Mouse (Mus musculus): ENCODE measurements around the gene Myo18b. TPM values are rescaled to one million over a fixed set of nuclear protein-coding genes. Genes with fewer than 3 reads are reported as not detected.

The Myo18b gene
- polyA plus RNA-seq, 1 experiment from 2014 or later, result 2.0 TPM

DNA sequence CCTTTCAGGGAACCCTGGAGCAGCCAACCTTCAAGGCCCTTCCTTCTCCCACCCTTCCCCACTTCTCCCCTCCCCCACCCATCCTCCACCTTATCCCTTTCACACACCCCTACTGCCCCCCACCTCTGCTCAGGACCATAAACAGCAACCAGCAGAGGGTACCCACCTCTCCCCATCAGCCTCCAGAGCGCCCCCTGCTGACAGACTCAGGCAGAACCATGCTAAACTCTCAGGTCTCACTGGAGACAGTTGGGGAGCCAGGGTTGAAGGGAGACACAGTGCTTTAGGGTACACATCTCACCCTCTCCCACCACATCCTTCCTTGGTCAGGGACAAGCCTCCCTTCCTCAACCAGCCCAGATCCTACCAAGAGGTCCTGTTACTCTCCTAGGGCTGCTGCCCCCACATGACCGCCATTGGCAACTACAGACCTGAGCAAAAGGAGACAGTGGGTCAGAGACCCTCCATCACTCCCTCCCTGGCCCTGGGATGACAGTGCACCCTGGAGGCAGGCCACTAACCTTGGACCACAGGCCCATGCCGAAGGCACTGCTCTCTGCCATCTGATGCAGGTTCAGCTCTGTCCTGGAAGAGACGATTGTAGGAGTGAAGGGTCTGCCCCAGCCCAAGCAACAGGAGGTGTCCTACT lies 31.3 kb downstream of the Myo18b start:
- no peak overlapping the region for H3K4me2 ChIP-seq (ENCODE audit: low read length)
- no peak overlapping the region for H3K27ac ChIP-seq (ENCODE audit: low read length)
- WGBS, result 38% methylated on average over 4 of the region's 4 CpGs
- H3K4me1 ChIP-seq (ENCODE audit: control insufficient read depth, insufficient read depth, low read length), result peaks cover under 1% of the 10 kb centered on the region; the same call in 1 of the 2 replicates
- H3K9me3 ChIP-seq (replicated peaks; ENCODE audit: control insufficient read depth, low read length, poor library complexity, severe bottlenecking), result no peaks in the 10 kb centered on the region
- H3K9ac ChIP-seq (ENCODE audit: low read depth, low read length), result no peak overlapping the region
- H3K27me3 ChIP-seq (ENCODE audit: control insufficient read depth, insufficient read depth, low read depth, low read length), result no peaks in the 10 kb centered on the region
- no peak overlapping the region for H3K4me3 ChIP-seq (ENCODE audit: low read depth, low read length)
- ATAC-seq, result no peak
- no peaks in the 10 kb centered on the region for H3K36me3 ChIP-seq (ENCODE audit: control insufficient read depth, insufficient read depth, low read length)

DNA sequence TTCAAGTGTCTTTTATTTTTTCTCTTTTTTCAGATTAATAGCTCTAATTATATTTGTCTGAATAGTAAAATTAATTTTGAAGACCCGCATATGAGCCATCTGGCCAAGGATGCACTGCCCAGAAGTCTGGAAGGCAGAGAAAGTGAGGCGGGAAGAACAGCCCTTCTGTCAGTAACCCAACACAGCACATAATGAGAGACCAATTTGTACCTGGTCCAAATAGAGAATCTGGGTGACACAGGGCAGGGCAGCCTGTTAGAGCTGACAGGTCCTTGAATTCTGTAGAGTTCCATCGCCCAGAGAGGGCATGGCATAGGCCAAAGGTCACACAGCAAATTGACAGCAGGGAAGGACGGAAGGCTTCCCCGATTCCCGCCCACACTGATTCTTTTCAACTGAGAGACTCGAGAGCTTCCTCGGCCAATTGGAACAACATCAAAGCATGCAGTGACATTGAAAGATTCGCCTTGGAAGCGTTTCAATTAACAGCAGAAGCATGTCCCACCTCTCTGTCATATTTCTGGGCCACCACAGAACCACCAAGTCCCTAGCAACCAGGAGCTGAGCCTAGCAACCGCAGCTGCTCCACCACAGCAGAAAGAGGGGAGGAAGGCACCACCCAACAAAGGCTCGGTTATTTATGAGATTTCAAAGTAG lies 36.7 kb downstream of the Myo18b start:
- H3K4me2 ChIP-seq (ENCODE audit: low read length), result no peak overlapping the region
- H3K27ac ChIP-seq (ENCODE audit: low read length), result peak overlapping the region; percentile 77
- H3K4me3 ChIP-seq (ENCODE audit: low read depth, low read length), result no peak overlapping the region
- H3K4me1 ChIP-seq (ENCODE audit: control insufficient read depth, insufficient read depth, low read length), result peaks cover 10% of the 10 kb centered on the region
- no peaks in the 10 kb centered on the region for H3K36me3 ChIP-seq (ENCODE audit: control insufficient read depth, insufficient read depth, low read length)
- peak; percentile 75 for ATAC-seq
- no peak overlapping the region; the same call in 1 of the 2 replicates for H3K9ac ChIP-seq (ENCODE audit: low read depth, low read length)
- H3K27me3 ChIP-seq (ENCODE audit: control insufficient read depth, insufficient read depth, low read depth, low read length), result no peaks in the 10 kb centered on the region
- H3K9me3 ChIP-seq (replicated peaks; ENCODE audit: control insufficient read depth, low read length, poor library complexity, severe bottlenecking), result no peaks in the 10 kb centered on the region
- 21% methylated on average over 12 of the region's 12 CpGs for WGBS

DNA sequence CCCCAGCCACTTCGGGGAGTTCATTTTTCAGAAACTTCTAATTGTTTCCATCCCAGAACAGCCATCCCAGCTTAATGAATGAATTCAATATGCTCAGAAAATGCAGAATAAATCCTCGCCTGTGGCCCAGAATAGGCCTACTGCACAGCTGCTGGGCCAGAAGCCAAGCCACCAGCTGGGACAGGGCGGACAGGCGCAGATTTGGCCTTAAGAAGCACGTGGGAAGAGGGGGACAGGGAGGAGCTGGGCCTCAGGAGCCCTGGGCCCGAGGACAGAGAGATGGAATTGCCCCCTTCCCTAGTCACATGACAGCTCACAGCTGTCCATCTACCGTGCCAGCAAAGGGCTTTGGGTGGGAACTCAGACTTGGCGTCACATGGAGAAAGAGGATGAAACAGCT lies 43.0 kb downstream of the Myo18b start:
- H3K9me3 ChIP-seq (replicated peaks; ENCODE audit: control insufficient read depth, low read length, poor library complexity, severe bottlenecking), result no peaks in the 10 kb centered on the region
- no peak overlapping the region for H3K4me3 ChIP-seq (ENCODE audit: low read depth, low read length)
- H3K36me3 ChIP-seq (ENCODE audit: control insufficient read depth, insufficient read depth, low read length), result no peaks in the 10 kb centered on the region
- H3K27me3 ChIP-seq (ENCODE audit: control insufficient read depth, insufficient read depth, low read depth, low read length), result no peaks in the 10 kb centered on the region
- H3K4me1 ChIP-seq (ENCODE audit: control insufficient read depth, insufficient read depth, low read length), result peaks cover 32% of the 10 kb centered on the region
- peak; percentile 40; the same call in 1 of the 2 replicates for ATAC-seq
- no peak overlapping the region for H3K9ac ChIP-seq (ENCODE audit: low read depth, low read length)
- H3K4me2 ChIP-seq (ENCODE audit: low read length), result no peak overlapping the region
- WGBS, result 12% methylated on average over 8 of the region's 8 CpGs
- H3K27ac ChIP-seq (ENCODE audit: low read length), result peak overlapping the region; percentile 25

DNA sequence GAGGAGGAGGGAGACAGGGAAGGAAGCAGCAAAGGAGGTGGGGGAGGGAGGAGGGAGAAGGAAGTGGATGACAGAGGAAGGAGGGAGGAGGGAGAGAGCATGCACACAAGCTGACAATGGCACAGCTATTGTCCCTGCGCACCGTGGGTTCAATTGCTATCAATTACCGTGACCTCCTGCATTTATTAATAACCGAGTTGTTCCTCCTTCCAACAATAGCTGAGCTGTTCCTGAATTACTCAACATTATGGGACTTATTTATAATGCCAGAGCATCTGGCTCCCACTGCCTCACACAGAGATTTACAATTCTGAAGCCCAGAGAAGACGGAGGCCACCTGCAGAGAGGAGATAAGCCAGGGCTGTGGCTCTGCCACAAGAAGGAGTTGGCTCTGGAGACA lies 44.8 kb downstream of the Myo18b start:
- Histone ChIP-seq H3K9ac (ENCODE audit: low read depth, low read length) (0 out of 2 replicates have a peak overlapping the region, but pooled peaks have one; percentile 30), H3K4me3 (ENCODE audit: low read depth, low read length) (no peak overlapping the region), H3K36me3 (ENCODE audit: control insufficient read depth, insufficient read depth, low read length) (no peaks in the 10 kb centered on the region), H3K27me3 (ENCODE audit: control insufficient read depth, insufficient read depth, low read depth, low read length) (no peaks in the 10 kb centered on the region), H3K4me1 (ENCODE audit: control insufficient read depth, insufficient read depth, low read length) (peaks cover 34% of the 10 kb centered on the region), H3K27ac (ENCODE audit: low read length) (peak overlapping the region; percentile 77), H3K9me3 (replicated peaks; ENCODE audit: control insufficient read depth, low read length, poor library complexity, severe bottlenecking) (no peaks in the 10 kb centered on the region), H3K4me2 (ENCODE audit: low read length) (no peak overlapping the region)
- WGBS, result 7% methylated on average over 5 of the region's 5 CpGs
- peak; percentile 30; the same call in 1 of the 2 replicates for ATAC-seq

DNA sequence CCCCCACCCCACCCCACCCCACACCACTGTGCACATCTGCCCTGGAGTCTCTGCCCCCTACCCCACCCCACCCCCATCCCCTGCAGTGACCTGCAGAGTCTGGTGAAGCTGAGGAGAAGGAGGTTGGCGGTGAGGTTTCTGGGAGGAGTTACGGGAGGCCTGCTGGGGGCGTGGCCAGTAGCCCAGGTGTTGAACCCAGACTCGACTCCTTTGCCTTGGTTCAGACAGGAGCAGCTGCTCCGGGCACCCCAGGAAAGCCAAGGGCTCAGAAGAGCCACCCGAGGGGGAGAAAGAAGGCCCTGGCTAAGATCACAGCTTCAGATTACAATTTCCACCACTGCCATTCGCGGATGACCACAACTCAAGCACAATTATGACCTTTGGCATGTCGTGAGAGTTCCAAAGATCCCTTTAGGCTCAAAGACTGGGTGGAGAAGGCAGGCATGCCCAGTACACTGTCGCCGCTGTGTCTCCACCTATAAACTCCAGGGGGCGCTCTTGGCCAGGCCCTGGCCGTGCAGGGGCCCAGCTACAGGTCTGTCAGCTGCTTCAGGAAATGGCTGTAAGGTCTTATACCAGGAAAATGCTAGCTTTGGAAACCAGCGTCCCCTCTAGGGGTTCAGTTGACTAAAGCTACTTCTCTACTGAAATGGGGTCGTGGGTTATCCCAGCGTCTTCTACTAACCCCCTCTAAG lies 47.4 kb downstream of the Myo18b start:
- no peaks in the 10 kb centered on the region for H3K27me3 ChIP-seq (ENCODE audit: control insufficient read depth, insufficient read depth, low read depth, low read length)
- no peak overlapping the region for H3K27ac ChIP-seq (ENCODE audit: low read length)
- no peak overlapping the region for H3K9ac ChIP-seq (ENCODE audit: low read depth, low read length)
- no peaks in the 10 kb centered on the region for H3K36me3 ChIP-seq (ENCODE audit: control insufficient read depth, insufficient read depth, low read length)
- no peaks in the 10 kb centered on the region for H3K9me3 ChIP-seq (replicated peaks; ENCODE audit: control insufficient read depth, low read length, poor library complexity, severe bottlenecking)
- H3K4me2 ChIP-seq (ENCODE audit: low read length), result peak overlapping the region; percentile 26
- 8% methylated on average over 16 of the region's 16 CpGs for WGBS
- no peak for ATAC-seq
- peaks cover 44% of the 10 kb centered on the region for H3K4me1 ChIP-seq (ENCODE audit: control insufficient read depth, insufficient read depth, low read length)
- H3K4me3 ChIP-seq (ENCODE audit: low read depth, low read length), result no peak overlapping the region

DNA sequence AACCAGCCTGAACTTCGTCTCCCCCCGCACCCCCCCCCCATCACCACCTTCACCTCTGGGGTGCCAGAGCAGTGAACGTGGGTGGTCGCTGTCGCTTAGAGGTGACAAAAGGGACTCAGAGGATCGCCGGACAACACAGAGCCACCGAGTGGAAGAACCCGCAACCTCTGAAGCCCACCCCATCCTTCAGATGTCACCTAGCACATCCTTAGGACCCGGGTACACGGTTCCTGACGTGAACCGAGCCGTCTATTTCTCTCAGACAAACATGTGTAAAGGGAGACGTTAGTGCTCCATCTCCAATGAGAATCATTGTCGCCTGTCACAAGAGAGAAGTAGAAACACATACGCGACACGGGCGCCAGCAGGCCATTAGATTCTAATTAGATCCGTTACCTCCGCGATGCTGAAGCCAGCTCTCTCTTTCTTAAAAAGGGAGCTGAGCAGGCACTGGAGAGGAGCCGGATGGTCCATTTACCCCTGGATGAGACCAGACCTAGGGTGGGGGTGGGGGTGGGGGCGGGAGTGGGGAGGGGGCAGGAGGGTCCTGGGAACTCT lies 48.1 kb downstream of the Myo18b start:
- Histone ChIP-seq H3K9me3 (replicated peaks; ENCODE audit: control insufficient read depth, low read length, poor library complexity, severe bottlenecking) (no peaks in the 10 kb centered on the region), H3K36me3 (ENCODE audit: control insufficient read depth, insufficient read depth, low read length) (no peaks in the 10 kb centered on the region), H3K27me3 (ENCODE audit: control insufficient read depth, insufficient read depth, low read depth, low read length) (no peaks in the 10 kb centered on the region), H3K4me3 (ENCODE audit: low read depth, low read length) (no peak overlapping the region), H3K4me2 (ENCODE audit: low read length) (peak overlapping the region; percentile 26), H3K9ac (ENCODE audit: low read depth, low read length) (0 out of 2 replicates have a peak overlapping the region, but pooled peaks have one; percentile 6), H3K4me1 (ENCODE audit: control insufficient read depth, insufficient read depth, low read length) (peaks cover 50% of the 10 kb centered on the region), H3K27ac (ENCODE audit: low read length) (0 out of 2 replicates have a peak overlapping the region, but pooled peaks have one; percentile 33)
- ATAC-seq, result no peak
- 7% methylated on average over 24 of the region's 25 CpGs for WGBS

DNA sequence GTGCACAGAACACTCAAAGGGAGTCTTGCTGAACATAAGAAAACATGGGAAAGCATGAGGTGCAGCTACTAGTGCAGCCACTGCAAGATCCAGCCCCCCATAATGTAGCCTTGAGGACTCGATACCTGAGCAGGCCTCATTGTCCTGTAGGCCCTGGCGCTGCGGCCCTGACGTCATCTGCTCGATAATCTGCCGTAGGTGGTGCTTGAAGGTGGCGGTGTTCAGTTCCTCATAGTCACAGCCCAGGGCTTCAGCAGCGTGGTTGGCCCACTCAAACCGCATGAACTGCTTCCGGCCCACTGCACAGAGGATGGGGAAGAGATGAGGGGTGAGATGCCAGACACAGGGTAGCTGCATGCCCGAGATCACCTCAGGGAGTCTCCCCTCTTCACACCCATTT lies 50.0 kb downstream of the Myo18b start:
- Histone ChIP-seq H3K4me3 (ENCODE audit: low read depth, low read length) (no peak overlapping the region), H3K9ac (ENCODE audit: low read depth, low read length) (no peak overlapping the region), H3K4me1 (ENCODE audit: control insufficient read depth, insufficient read depth, low read length) (peaks cover 49% of the 10 kb centered on the region), H3K36me3 (ENCODE audit: control insufficient read depth, insufficient read depth, low read length) (no peaks in the 10 kb centered on the region), H3K27ac (ENCODE audit: low read length) (no peak overlapping the region), H3K27me3 (ENCODE audit: control insufficient read depth, insufficient read depth, low read depth, low read length) (no peaks in the 10 kb centered on the region), H3K4me2 (ENCODE audit: low read length) (no peak overlapping the region), H3K9me3 (replicated peaks; ENCODE audit: control insufficient read depth, low read length, poor library complexity, severe bottlenecking) (no peaks in the 10 kb centered on the region)
- 87% methylated on average over 11 of the region's 11 CpGs for WGBS
- ATAC-seq, result no peak

DNA sequence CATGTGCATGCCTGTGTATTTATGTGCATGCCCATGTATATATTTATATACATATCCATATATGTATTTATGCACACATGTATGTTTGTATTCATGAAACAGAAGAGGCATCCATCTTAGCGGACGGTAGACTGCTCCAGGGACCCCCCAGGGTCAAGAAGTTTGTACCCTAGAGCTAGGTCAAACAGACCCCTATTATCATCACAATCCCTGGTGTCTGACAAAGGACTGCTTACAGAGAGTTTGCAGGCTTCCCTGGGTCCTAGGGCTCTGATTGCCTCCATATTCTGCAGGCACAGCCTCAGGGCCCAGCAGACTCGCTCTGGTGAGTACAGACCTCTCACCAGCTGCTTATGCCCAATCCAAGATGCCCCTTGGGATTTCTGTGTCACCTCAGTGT lies 51.7 kb downstream of the Myo18b start:
- Histone ChIP-seq H3K36me3 (ENCODE audit: control insufficient read depth, insufficient read depth, low read length) (no peaks in the 10 kb centered on the region), H3K27me3 (ENCODE audit: control insufficient read depth, insufficient read depth, low read depth, low read length) (no peaks in the 10 kb centered on the region), H3K27ac (ENCODE audit: low read length) (peak overlapping the region; percentile 69), H3K4me1 (ENCODE audit: control insufficient read depth, insufficient read depth, low read length) (peaks cover 44% of the 10 kb centered on the region), H3K4me3 (ENCODE audit: low read depth, low read length) (no peak overlapping the region), H3K4me2 (ENCODE audit: low read length) (no peak overlapping the region), H3K9me3 (replicated peaks; ENCODE audit: control insufficient read depth, low read length, poor library complexity, severe bottlenecking) (no peaks in the 10 kb centered on the region), H3K9ac (ENCODE audit: low read depth, low read length) (no peak overlapping the region)
- ATAC-seq, result no peak
- 24% methylated on average over 3 of the region's 3 CpGs for WGBS
